Mouse (Mus musculus): ENCODE data around the gene Tut4.
A peak's percentile ranks its signal among the peaks of the same experiment; 100 is the strongest.

The Tut4 gene

GRCm38 (mm10) chr4:108459231-108460155 lies at the start of gene Tut4:
Gene Tut4, plus strand, starts transcription at chr4:108459426.
- DNase-seq (ENCODE audit: low spot score): peak; percentile 65

GRCm38 (mm10) chr4:108424587-108424986 lies 34.6 kb upstream of the Tut4 start:
- DNase-seq (ENCODE audit: low spot score): no peak

- no peak for DNase-seq (ENCODE audit: low spot score)
These were observed 31.4 kb upstream of the Tut4 start for GRCm38 (mm10) chr4:108427719-108428340.

- no peak for DNase-seq (ENCODE audit: low spot score)
These were observed 30.9 kb upstream of the Tut4 start for GRCm38 (mm10) chr4:108428341-108428721.

GRCm38 (mm10) chr4:108430656-108431560 lies 28.3 kb upstream of the Tut4 start:
- no peak for DNase-seq (ENCODE audit: low spot score)

- no peak for DNase-seq (ENCODE audit: low spot score)
These were observed 27.7 kb upstream of the Tut4 start for GRCm38 (mm10) chr4:108431561-108431936.

GRCm38 (mm10) chr4:108433341-108433740 lies 25.9 kb upstream of the Tut4 start:
- no peak for DNase-seq (ENCODE audit: low spot score)

GRCm38 (mm10) chr4:108434221-108434620 lies 25.0 kb upstream of the Tut4 start:
- DNase-seq (ENCODE audit: low spot score): no peak

GRCm38 (mm10) chr4:108434781-108435180 lies 24.4 kb upstream of the Tut4 start:
- no peak for DNase-seq (ENCODE audit: low spot score)

GRCm38 (mm10) chr4:108435646-108436045 lies 23.6 kb upstream of the Tut4 start:
- no peak for DNase-seq (ENCODE audit: low spot score)

GRCm38 (mm10) chr4:108436225-108436624 lies 23.0 kb upstream of the Tut4 start:
- DNase-seq (ENCODE audit: low spot score): no peak

- DNase-seq (ENCODE audit: low spot score): no peak
These were observed 21.0 kb upstream of the Tut4 start for GRCm38 (mm10) chr4:108438082-108438840.

- DNase-seq (ENCODE audit: low spot score): no peak
These were observed 11.1 kb upstream of the Tut4 start for GRCm38 (mm10) chr4:108448091-108448490.

- no peak for DNase-seq (ENCODE audit: low spot score)
These were observed 3.2 kb upstream of the Tut4 start for GRCm38 (mm10) chr4:108456028-108456427.

- no peak for DNase-seq (ENCODE audit: low spot score)
These were observed 955 bp upstream of the Tut4 start for GRCm38 (mm10) chr4:108458201-108458741.

- peak; percentile 29 for DNase-seq (ENCODE audit: low spot score)
These were observed 1.1 kb downstream of the Tut4 start for GRCm38 (mm10) chr4:108460156-108460923.

GRCm38 (mm10) chr4:108461262-108461903 lies 2.2 kb downstream of the Tut4 start:
- no peak for DNase-seq (ENCODE audit: low spot score)

GRCm38 (mm10) chr4:108473586-108473985 lies 14.4 kb downstream of the Tut4 start:
- DNase-seq (ENCODE audit: low spot score): no peak

GRCm38 (mm10) chr4:108482776-108483175 lies 23.6 kb downstream of the Tut4 start:
- DNase-seq (ENCODE audit: low spot score): no peak

- no peak for DNase-seq (ENCODE audit: low spot score)
These were observed 25.0 kb downstream of the Tut4 start for GRCm38 (mm10) chr4:108484230-108484629.
